Mouse (Mus musculus) lung, postnatal 4 days (tissue): ENCODE measurements at regions not wholly inside any gene's neighbourhood (a gene's known extent, or its start where the extent isn't known, plus 50 kb on each side); places are given as distances from the start of the nearest gene placed in this dataset.
"Not testable (repeated sequence)": the region's sequence is repeated elsewhere in the genome, so short reads cannot be mapped to it uniquely, and the experiment has no call there.

Experiments used
- DNase-seq, 2 experiments: peaks; one replicate each; pipeline ENCODE4 v3.0.0; 2021

- no peak for DNase-seq
These were observed 798.7 kb downstream of the Cypt12 start for GRCm38 (mm10) chr3:18746898-18747297.

GRCm38 (mm10) chr3:18751660-18752259 lies 803.5 kb downstream of the Cypt12 start:
- DNase-seq = no peak

GRCm38 (mm10) chr3:18764301-18765078 lies 816.3 kb downstream of the Cypt12 start:
- no peak for DNase-seq

DNA sequence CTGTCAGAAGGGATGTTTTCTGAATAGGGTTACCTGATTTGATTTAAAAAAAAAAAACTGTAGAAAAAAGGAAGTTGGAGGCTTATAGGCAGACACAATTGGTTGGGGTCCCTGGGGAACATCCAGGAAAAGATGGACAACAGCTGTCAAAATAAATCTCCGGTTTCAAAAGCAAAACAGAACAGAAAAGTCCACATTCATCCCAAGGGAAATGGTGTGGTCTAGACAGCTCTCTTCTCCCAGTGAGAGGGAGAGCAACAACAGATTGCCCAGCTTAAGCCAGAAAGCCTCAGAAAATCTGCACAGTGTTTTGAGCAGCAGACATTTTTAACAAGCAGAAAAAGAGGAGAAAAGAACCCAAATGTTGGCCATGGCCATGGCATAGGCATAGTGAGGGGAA lies 830.3 kb downstream of the Cypt12 start:
- DNase-seq = no peak

DNA sequence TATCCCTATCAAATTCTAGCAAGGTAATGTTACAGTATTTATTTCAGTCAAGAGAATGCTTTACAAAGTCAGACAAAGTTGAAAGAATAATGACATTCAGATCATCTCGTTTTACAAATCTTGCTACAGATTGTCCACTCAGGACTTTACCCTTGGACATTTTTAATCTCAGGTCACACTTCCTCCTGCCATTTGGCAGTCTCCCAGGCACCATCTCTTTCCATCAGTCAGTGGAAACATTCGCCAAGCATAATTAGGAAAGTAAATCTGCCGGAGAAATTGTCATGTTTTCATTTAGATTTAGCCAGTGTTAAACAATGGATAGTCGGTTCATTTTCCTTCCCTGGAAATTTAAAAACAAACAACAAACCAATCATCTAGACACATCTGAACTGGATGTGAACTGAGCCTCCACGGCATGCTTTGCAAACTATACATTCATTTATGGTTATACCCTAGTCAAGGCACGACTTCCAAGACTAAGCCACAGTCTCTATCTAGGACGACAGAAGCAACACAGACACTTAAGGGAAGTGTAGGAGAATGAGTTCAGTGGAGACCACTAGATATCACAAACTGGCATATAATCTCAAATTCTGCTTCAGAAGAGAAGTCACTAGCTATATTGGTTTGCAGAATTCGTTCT lies 839.4 kb downstream of the Cypt12 start:
- no peak for DNase-seq

DNA sequence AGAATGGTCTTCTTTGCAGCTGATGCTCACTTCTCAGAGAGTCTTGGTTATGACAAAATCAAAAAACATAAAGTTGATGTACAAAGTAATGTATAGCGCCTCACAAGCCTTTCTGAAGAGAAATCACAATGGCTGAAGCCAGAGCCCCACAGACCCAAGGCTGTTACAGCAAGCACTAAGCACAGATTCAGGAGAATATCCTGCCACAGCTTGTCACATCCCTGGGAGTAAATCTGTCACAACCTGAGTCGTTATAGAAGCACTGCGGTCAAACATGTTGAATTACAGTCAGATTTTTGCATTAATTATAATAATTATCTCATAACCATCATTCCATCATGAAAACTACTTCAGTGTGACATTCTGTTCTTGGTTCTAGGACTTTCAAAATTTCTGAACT lies 825.7 kb downstream of the 1700064H15Rik start:
- no peak for DNase-seq

GRCm38 (mm10) chr3:18828788-18829320 lies 799.6 kb downstream of the 1700064H15Rik start:
- not testable (repeated sequence) for DNase-seq

DNA sequence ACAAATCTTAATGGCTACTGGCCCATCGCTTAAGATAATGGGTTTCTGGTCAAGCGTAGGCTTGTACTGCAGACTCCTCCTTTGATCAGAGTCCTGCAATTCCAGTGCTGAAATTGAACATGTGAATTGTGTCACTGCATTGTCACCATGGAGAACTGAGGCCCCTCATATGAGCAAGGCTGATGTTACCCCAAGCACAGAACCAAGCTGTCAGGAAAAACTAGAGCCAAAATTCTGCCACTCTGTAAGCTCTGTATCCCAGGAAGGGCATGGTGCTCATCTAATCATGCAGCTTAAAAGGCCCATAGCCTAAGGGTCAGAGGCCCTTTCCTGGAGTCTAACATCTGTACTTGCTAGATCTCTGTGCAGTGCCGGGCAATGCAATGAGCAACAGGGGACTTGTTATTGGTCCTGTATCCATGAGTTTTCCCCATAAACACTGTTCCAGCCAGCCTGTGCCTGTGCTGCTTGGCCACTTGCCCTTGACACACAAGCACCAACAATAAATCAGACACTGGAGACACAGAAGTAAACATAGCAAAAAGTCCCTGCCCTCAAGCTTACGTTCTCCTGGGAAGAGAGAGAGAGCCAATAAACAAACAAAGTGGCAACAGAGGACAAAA lies 760.2 kb downstream of the 1700064H15Rik start:
- DNase-seq = peak; percentile 44 to 69

GRCm38 (mm10) chr3:18868758-18869157 lies 759.7 kb downstream of the 1700064H15Rik start:
- no peak for DNase-seq

- no peak for DNase-seq
These were observed 751.4 kb downstream of the 1700064H15Rik start for GRCm38 (mm10) chr3:18877060-18877459.

DNA sequence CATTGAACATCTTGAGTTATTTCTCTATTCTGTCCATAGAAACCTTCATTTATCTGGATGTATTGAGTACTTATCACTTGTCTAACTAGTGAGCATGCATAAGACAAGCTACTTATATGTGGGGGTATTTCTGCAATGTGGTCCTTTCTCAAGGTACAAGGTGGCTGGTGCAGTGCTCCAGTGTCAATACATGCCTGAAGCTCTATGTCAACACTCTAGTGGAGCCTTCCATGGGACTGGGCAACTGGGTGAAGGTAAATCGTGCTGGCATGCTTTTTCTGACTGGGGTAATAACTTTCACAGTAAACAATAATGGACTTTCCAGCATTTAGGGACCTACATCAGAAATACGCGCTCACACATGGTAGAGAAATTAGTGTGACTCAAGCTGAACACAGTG lies 750.9 kb downstream of the 1700064H15Rik start:
- DNase-seq = no peak

DNA sequence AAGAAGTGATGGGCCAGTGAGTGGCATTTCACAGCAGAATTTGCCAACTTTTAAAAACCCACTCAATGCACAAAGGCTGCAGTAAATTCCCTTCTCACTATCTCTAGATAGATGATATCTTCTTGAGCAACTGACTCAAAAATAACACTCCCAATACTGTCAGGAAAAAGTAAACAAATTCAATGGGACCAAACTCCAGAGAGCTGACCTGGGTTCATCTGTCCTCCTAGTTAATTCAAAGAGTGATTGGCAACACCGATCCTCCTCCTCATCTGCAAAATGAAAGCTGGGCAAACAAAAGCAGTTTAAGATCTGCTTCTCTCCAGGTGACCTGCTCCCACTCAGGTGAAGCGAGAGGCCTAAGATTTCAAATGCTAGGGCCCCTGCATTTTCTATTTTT lies 747.3 kb downstream of the 1700064H15Rik start:
- DNase-seq = no peak

DNA sequence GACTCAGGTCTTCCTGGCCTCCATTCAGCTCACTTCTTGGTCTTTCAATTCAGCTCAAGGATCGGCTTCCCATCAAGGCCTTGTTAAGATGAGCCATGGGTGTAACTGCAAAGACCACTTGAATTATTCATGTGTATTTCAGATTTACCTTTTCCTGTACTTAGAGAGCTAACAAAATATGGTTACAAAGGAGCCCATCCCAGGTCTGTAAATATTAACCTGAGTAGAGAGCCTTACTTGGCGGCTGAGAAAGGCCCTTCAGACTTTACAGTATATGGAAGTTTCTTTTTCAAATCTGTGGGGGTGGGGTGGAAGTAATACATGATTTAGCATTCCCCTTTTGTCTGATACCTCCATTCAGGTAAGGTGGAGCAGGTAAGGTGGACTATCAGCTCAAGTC lies 735.7 kb downstream of the 1700064H15Rik start:
- no peak for DNase-seq

DNA sequence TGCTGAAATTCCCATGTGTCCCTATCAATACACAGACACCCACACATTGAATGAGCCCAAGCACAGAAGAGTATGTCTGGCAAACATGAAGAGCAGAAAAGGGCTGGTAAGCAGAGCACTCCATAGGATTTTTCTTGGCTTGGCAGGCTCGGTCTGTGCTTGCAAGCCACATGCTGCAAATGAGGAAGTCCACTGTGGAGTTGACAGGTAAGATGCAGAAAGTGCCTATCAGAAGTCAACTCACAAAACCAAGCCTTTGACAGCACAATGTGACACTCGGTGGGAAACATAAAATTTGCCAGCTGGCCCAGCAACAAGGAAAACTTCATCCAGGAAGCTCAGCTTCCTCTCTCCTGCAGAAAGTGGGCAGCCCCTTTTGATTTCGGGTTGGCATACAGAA lies 722.7 kb downstream of the 1700064H15Rik start:
- DNase-seq = no peak

GRCm38 (mm10) chr3:18906210-18906609 lies 722.3 kb downstream of the 1700064H15Rik start:
- no peak for DNase-seq

DNA sequence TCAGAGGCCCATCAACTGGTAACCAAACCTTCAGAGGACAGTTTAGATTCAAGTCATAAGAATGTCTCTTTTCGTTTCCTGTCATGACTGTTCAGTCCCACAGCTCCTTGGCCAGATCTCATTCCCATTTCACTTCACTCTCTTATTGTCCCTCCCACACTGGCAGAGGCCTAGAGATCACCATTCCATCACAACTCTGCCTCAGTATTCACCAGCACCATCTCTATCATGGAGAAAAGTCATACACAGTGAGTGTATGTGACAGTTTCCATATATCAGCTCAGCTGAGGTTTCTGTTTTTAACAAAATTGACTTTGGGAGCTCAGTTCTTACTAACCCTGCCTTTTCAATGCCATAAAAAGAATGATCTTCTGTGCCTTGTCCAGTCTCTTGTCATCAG lies 719.7 kb downstream of the 1700064H15Rik start:
- no peak for DNase-seq

DNA sequence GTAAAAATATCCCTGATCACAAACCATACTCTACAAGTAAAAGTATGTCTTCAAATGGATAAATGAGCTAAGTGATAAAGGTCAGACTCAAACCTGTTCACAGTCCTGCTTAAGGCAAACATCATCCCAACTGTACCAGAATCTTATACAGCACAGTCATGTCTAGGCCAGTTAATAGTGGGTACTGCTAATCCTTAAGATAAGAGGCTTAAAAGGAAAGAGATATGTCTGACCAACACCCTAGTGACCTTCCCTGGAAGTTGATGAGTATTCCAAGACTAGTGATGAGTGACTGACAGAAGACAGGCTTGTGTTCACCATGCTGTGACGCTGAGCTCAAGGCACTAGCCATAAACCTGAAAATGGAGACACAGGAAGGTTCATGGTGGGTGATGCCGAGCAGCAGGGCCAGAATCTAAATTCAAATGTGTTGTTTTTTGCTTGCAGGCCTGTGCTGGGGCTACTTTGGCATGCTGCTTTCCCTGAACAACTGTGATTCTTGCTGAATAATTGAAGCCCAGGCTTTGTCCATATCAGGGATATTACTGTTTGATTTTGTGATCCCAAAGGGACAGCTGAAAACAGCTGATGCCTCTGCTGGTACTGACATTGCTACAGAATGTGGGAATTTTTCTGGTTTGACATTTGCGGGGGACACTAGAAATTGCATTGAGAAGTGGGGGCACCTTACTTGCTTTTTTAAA lies 699.9 kb downstream of the 1700064H15Rik start:
- no peak for DNase-seq

DNA sequence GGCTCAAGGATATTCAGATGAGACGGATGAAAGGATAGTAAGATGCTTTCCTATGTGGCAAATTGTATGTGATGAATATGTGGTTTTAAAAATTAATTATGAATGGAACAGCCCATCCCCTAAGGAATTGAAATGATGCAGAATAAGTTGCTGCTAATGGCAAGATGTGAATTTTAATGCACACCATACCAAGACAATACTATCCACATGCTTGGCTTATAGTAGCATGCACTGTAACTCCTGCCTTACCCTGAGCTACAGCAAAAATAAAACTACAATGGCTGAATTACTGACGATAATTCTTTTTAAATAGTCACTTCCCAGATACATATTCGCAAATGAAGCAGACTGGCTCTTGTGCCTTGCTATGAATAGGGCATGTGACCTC lies 699.4 kb downstream of the 1700064H15Rik start:
- DNase-seq = no peak

- DNase-seq = no peak
These were observed 695.3 kb downstream of the 1700064H15Rik start for GRCm38 (mm10) chr3:18932983-18933726.

- DNase-seq = no peak
These were observed 693.6 kb downstream of the 1700064H15Rik start for GRCm38 (mm10) chr3:18934891-18935290.

DNA sequence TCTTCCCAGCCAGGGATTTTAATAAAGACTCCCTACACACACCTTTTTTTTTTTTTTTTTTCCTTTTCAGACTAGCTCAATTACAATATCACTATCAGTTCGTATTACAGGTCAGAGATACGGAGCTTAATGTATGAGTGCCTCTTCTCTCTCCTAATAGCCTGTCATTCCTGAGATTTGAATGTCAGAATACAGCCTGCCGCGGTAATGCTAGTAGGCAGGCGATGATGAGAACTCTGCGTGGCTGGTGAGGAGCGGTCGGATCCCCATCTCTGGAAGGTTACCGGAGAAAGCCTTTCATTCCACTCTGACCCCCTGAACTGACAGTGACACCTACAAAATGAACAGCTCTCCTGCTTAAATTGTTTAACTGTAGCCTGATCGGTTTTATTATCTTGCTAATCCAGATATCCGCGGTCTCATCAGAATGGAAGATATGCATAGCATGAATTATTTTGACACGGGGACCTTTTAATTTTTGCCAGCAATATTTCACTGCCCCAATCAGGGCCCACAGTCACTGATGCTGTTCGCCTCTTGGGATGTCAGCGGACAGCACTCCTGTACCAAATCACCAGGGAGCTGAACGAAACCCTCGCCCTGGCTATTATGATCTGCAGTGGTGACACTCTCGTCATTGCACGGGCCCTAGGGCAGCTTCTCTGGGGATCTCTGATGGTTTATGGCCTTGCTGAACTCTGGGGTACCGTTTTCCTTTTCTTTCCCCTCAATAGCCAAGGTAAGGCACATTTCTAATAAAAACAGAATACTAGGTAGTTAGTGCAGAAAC lies 690.9 kb downstream of the 1700064H15Rik start:
- DNase-seq = no peak
